Mouse (Mus musculus) embryonic facial prominence, embryonic 10.5 days (tissue): ENCODE measurements around the gene Nav2. TPM values are rescaled to one million over a fixed set of nuclear protein-coding genes. Genes with fewer than 3 reads are reported as not detected.

Experiments
- DNase-seq: peaks from one replicate; pipeline ENCODE4 v3.0.0-alpha.2; 2017; ENCODE audit warnings: low spot score
- H3K27ac ChIP-seq: fragments of 300-500 bp; sonication (generic); replicated peaks from 2 replicates; pipeline ENCODE4 v1.5.1; 2016; ENCODE audit warnings: mild to moderate bottlenecking
- H3K27me3 ChIP-seq: fragments of 300-500 bp; sonication (generic); replicated peaks from 2 replicates; pipeline ENCODE4 v1.6.1; 2016; ENCODE audit warnings: low read depth, mild to moderate bottlenecking; ENCODE audit not compliant: poor library complexity, severe bottlenecking
- H3K36me3 ChIP-seq: fragments of 300-500 bp; sonication (generic); replicated peaks from 2 replicates; pipeline ENCODE4 v1.6.1; 2016; ENCODE audit warnings: mild to moderate bottlenecking, moderate library complexity
- H3K4me1 ChIP-seq: fragments of 300-500 bp; sonication (generic); 2 replicates; pipeline ENCODE4 v1.6.1; 2016
- H3K4me3 ChIP-seq: fragments of 300-500 bp; sonication (generic); 2 replicates; pipeline ENCODE4 v1.5.1; 2016; ENCODE audit warnings: mild to moderate bottlenecking, moderate library complexity
- H3K9me3 ChIP-seq: fragments of 300-500 bp; sonication (generic); 2 replicates; pipeline ENCODE4 v1.6.1; 2016; ENCODE audit warnings: mild to moderate bottlenecking
- WGBS: fragments of 180-500 bp; shearing (Covaris S2); methylation state at CpG from one replicate; pipeline ENCODE4 v1.1.7; 2016; 5-methylcytosine and 5-hydroxymethylcytosine counted together
- polyA plus RNA-seq: library from polyadenylated mRNA; unstranded; fragments of >200 nt; fragmentation: Nextera tagmentation; extraction: Ambion mirVana; gene quantifications from 2 replicates; pipeline ENCODE4 v1.2.1, GENCODE M21; 2016

Gene Nav2
- 11.5 and 13.2 TPM in 2 replicates for polyA plus RNA-seq

- Histone ChIP-seq H3K36me3 (no peaks in the 10 kb centered on the region), H3K9me3 (no peaks in the 10 kb centered on the region), H3K4me1 (peaks cover 12% of the 10 kb centered on the region; the same call in 1 of the 2 replicates), H3K27ac (0 out of 2 replicates have a peak within 1 kb of the TSS, but pooled peaks have one; percentile 14), H3K27me3 (peaks cover 5% of the 10 kb centered on the region; the same call in 1 of the 2 replicates), H3K4me3 (no peak within 1 kb of the TSS)
- 68% methylated on average over 8 of the region's 8 CpGs for WGBS
- no peak for DNase-seq
Observed at GRCm38 (mm10) chr7:48908521-48909341, at the start of gene Nav2. Gene Nav2 (plus strand): TSS chr7:48908716.

- 90% methylated on average over 4 of the region's 4 CpGs for WGBS
- no peaks in the 10 kb centered on the region for H3K4me1 ChIP-seq
Observed at GRCm38 (mm10) chr7:48859362-48859761, 49.2 kb upstream of the Nav2 start.

GRCm38 (mm10) chr7:48860948-48861347 is 47.6 kb upstream of the Nav2 start:
- Histone ChIP-seq H3K27ac (no peak overlapping the region), H3K9me3 (no peaks in the 10 kb centered on the region), H3K4me1 (no peaks in the 10 kb centered on the region), H3K27me3 (no peaks in the 10 kb centered on the region), H3K4me3 (no peak overlapping the region), H3K36me3 (peaks cover 22% of the 10 kb centered on the region)
- no peak for DNase-seq
- WGBS = 73% methylated on average over 1 of the region's 1 CpGs

More at GRCm38 (mm10) chr7:48859362-48859761, 49.2 kb upstream of the Nav2 start:
- Histone ChIP-seq H3K27me3 (no peaks in the 10 kb centered on the region), H3K9me3 (no peaks in the 10 kb centered on the region), H3K27ac (no peak overlapping the region), H3K4me3 (no peak overlapping the region), H3K36me3 (peaks cover 6% of the 10 kb centered on the region)
- DNase-seq = no peak

GRCm38 (mm10) chr7:48861796-48862195 is 46.7 kb upstream of the Nav2 start:
- Histone ChIP-seq H3K27ac (no peak overlapping the region), H3K4me3 (no peak overlapping the region), H3K4me1 (no peaks in the 10 kb centered on the region), H3K36me3 (peaks cover 30% of the 10 kb centered on the region), H3K27me3 (no peaks in the 10 kb centered on the region), H3K9me3 (no peaks in the 10 kb centered on the region)
- 94% methylated on average over 4 of the region's 4 CpGs for WGBS
- DNase-seq = no peak

- H3K27me3 ChIP-seq = no peaks in the 10 kb centered on the region
- peaks cover 54% of the 10 kb centered on the region for H3K36me3 ChIP-seq
- H3K27ac ChIP-seq = no peak overlapping the region
- H3K4me3 ChIP-seq = no peak overlapping the region
- no peak for DNase-seq
- H3K9me3 ChIP-seq = no peaks in the 10 kb centered on the region
- no peaks in the 10 kb centered on the region for H3K4me1 ChIP-seq
Observed at GRCm38 (mm10) chr7:48864199-48864598, 44.3 kb upstream of the Nav2 start.

GRCm38 (mm10) chr7:48864671-48865458 is 43.7 kb upstream of the Nav2 start:
- WGBS = 93% methylated on average over 9 of the region's 9 CpGs
- Histone ChIP-seq H3K4me1 (no peaks in the 10 kb centered on the region), H3K9me3 (no peaks in the 10 kb centered on the region), H3K27me3 (no peaks in the 10 kb centered on the region), H3K27ac (no peak overlapping the region), H3K4me3 (no peak overlapping the region), H3K36me3 (peaks cover 61% of the 10 kb centered on the region)
- DNase-seq = no peak

GRCm38 (mm10) chr7:48867576-48867975 is 40.9 kb upstream of the Nav2 start:
- DNase-seq = no peak
- 94% methylated on average over 18 of the region's 18 CpGs for WGBS
- Histone ChIP-seq H3K9me3 (no peaks in the 10 kb centered on the region), H3K36me3 (peaks cover 88% of the 10 kb centered on the region), H3K27ac (no peak overlapping the region), H3K27me3 (no peaks in the 10 kb centered on the region), H3K4me1 (no peaks in the 10 kb centered on the region), H3K4me3 (no peak overlapping the region)

GRCm38 (mm10) chr7:48870144-48870543 is 38.4 kb upstream of the Nav2 start:
- no peaks in the 10 kb centered on the region for H3K9me3 ChIP-seq
- DNase-seq = no peak
- H3K4me1 ChIP-seq = no peaks in the 10 kb centered on the region
- peaks cover 100% of the 10 kb centered on the region for H3K36me3 ChIP-seq
- H3K27me3 ChIP-seq = no peaks in the 10 kb centered on the region
- 87% methylated on average over 6 of the region's 6 CpGs for WGBS
- H3K4me3 ChIP-seq = no peak overlapping the region
- H3K27ac ChIP-seq = no peak overlapping the region

- H3K4me1 ChIP-seq = no peaks in the 10 kb centered on the region
- no peak overlapping the region for H3K27ac ChIP-seq
- H3K36me3 ChIP-seq = peaks cover 100% of the 10 kb centered on the region
- no peaks in the 10 kb centered on the region for H3K9me3 ChIP-seq
- no peak overlapping the region for H3K4me3 ChIP-seq
- DNase-seq = no peak
- H3K27me3 ChIP-seq = no peaks in the 10 kb centered on the region
- WGBS = 93% methylated on average over 21 of the region's 21 CpGs
Observed at GRCm38 (mm10) chr7:48870579-48871180, 37.8 kb upstream of the Nav2 start.

- H3K27me3 ChIP-seq = no peaks in the 10 kb centered on the region
- H3K4me1 ChIP-seq = no peaks in the 10 kb centered on the region
- 92% methylated on average over 11 of the region's 11 CpGs for WGBS
- no peak overlapping the region for H3K27ac ChIP-seq
- peaks cover 100% of the 10 kb centered on the region for H3K36me3 ChIP-seq
- no peaks in the 10 kb centered on the region for H3K9me3 ChIP-seq
- H3K4me3 ChIP-seq = no peak overlapping the region
- DNase-seq = no peak
Observed at GRCm38 (mm10) chr7:48871292-48871691, 37.2 kb upstream of the Nav2 start.

GRCm38 (mm10) chr7:48875096-48875495 is 33.4 kb upstream of the Nav2 start:
- no peak overlapping the region for H3K4me3 ChIP-seq
- no peaks in the 10 kb centered on the region for H3K27me3 ChIP-seq
- WGBS = 91% methylated on average over 14 of the region's 14 CpGs
- no peaks in the 10 kb centered on the region for H3K9me3 ChIP-seq
- peaks cover 9% of the 10 kb centered on the region for H3K4me1 ChIP-seq
- no peak for DNase-seq
- peaks cover 90% of the 10 kb centered on the region for H3K36me3 ChIP-seq
- no peak overlapping the region for H3K27ac ChIP-seq

GRCm38 (mm10) chr7:48876526-48876925 is 32.0 kb upstream of the Nav2 start:
- H3K27ac ChIP-seq = no peak overlapping the region
- peaks cover 9% of the 10 kb centered on the region for H3K4me1 ChIP-seq
- peaks cover 76% of the 10 kb centered on the region for H3K36me3 ChIP-seq
- H3K27me3 ChIP-seq = no peaks in the 10 kb centered on the region
- 77% methylated on average over 4 of the region's 4 CpGs for WGBS
- H3K4me3 ChIP-seq = no peak overlapping the region
- DNase-seq = peak; percentile 49
- H3K9me3 ChIP-seq = no peaks in the 10 kb centered on the region
